Mouse (Mus musculus) spleen, postnatal 36 days (tissue): ENCODE results near the gene Sgcd.
"Not testable (repeated sequence)": the region's sequence is repeated elsewhere in the genome, so short reads cannot be mapped to it uniquely, and the experiment has no call there.

Source experiments
- DNase-seq, 2 experiments: peaks; one replicate each; pipeline ENCODE4 v3.0.0; 2022; ENCODE audit warnings: low spot score in 2 of 2, mixed read lengths in 1 of 2

Sgcd gene

GRCm38 (mm10) chr11:47460149-47460548, 528.6 kb downstream of the Sgcd start:
- no peak for DNase-seq

DNA sequence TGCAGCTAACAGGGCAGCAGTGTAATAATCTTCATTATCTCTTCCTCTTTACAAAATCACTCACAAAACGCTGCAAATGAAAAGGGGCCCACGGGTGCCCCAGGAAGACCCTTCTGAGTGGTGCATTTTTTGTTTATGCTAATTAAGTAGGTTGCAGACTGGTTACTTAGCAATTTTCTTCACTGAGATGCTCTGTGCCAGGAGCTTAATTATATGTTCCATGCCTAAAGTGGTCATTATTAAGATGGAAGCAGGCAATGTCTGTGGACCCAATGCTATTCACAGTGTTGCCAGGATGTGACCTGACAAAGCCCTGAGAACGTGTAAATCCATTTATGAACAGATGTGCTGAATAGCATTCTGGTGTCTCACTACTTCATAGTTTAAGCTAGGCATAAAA, 529.6 kb downstream of the Sgcd start:
- no peak for DNase-seq

- no peak for DNase-seq
These were observed 541.0 kb downstream of the Sgcd start for GRCm38 (mm10) chr11:47447790-47448189.

DNA sequence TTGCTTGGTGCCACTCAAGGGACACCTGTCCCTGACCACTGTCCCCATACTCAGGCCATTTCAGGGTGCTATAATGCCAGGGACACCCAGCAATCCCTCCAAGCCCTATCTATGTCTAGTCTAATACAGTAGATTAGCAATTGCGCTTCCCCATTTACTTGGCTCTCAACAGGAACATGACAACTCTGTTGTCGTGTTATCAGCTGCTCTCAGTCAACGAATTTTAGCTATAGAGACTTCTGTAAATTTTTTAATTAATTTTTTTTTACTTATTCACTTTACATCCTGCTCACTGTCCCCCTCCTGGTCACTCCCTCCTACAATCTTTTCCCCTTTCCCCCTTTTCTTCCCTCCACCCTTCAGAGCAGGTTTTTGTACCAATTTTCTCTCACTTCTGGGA, 542.4 kb downstream of the Sgcd start:
- no peak for DNase-seq

DNA sequence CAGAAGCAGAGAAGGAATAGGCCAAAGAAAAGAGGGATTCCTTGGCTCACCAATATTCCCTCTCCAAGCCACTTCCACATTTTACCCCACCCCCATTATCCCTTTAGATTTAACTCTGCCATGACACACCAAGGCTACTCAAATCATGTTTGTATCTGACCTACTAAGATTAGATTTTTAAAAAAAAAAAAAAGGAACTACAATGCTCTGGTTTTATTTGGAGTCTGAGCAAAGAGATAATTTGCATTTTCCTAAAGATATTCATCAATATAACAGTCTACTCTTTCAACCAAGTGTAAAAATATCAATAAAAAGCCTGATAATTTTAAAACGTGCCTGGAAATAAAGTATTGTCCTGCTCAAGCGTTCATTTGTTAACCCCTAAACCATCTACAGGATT, 543.1 kb downstream of the Sgcd start:
- DNase-seq, result no peak

GRCm38 (mm10) chr11:47442266-47442665, 546.5 kb downstream of the Sgcd start:
- no peak for DNase-seq

GRCm38 (mm10) chr11:47399607-47400006, 589.2 kb downstream of the Sgcd start:
- DNase-seq, result no peak

GRCm38 (mm10) chr11:47390798-47391197, 598.0 kb downstream of the Sgcd start:
- DNase-seq, result not testable (repeated sequence)

DNA sequence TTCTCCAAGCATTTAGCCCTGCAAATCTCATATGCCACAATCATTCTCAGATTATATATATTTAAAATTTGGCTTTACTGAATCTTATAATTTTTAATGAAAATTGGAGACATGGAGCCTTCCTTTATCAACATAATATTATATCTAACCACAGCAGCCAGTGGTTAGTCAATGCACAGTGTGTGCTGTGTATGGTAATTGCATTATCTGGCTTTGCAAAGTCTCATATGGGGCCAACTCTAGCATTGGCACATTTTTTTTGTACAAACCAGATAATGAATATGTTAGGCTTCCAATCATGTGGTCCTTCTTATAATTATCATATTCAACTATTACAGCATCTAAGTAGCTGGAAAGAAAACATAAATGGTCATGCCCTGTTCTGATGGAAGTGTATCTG, 599.4 kb downstream of the Sgcd start:
- DNase-seq, result no peak

GRCm38 (mm10) chr11:47387726-47388125, 601.0 kb downstream of the Sgcd start:
- no peak for DNase-seq

DNA sequence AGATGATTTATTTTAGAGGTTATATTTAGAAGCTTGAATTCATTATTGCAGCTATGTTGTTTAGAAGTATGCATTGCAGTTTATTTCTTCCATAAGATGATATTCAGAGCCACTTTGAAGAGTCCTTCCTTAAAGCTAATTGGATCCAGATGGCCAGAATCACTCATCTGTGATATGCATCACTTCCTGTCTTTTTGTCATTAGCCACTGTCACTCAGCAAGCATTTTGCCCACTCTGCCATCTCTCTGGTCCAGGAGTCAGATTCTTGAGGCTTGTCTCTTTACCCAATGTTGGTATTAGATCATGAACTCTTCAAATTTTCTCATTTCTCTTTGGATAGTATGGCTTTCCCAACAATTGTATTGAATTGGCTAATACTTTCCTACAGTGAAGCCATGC, 602.6 kb downstream of the Sgcd start:
- no peak for DNase-seq

GRCm38 (mm10) chr11:47379630-47379958, 609.2 kb downstream of the Sgcd start:
- DNase-seq, result no peak

DNA sequence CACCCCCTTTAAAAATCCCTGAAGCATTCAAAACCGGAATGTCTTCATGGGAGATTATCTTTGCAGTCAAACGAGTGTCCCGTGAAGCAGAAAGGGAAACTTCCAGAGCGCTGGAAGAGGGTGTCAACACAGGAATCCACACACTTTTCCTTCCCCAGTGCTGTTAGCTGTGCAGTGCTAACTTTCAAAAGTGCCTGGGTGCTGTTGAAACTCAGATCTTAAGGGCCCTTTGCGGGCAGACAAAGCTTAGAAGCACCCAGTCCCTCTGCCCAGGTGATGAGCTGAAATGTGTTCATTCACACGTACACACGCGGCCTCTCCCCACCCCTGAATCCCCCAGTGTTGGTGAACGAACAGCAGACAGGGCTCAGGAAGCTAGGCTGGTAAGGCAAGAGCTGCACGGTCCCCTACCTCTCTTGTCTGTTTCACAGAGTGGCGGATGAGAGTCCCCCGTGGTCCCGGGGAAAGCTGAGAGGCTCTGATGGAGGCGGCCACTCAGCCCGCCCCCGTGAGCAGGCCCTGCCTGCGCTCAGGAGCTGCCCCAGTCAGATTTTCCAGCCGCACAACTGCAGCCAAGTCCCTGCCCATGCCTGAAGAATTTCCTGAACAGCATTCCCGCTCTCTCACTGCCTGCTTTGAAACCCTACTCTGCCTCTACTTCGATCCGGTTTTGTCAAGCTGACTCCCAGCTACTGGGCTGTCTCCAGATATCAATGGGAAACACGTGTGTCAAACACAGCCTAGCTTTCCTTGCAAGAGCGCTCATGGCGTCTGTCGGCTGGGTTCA, 609.7 kb downstream of the Sgcd start:
- DNase-seq, result no peak

DNA sequence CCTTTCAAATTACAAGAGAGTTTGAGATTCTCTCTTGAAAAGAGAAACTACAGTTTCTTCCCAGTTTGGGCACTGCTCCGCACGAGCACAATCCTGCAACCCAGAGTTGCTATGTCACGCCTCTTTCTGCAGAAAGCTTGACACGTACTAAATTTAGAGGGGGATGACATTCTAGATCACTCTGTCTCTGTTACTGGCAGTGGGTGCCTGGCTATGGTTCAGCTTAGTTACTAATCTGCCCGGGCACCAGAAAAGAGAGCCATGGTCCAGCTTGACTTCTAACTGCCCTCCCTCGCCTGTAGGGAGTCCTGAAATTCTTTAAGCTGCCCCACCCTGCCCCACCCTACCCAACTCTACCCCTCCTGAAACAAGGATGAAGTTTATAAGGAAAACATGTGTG, 611.3 kb downstream of the Sgcd start:
- DNase-seq, result no peak

GRCm38 (mm10) chr11:47376915-47377314, 611.9 kb downstream of the Sgcd start:
- DNase-seq, result no peak

GRCm38 (mm10) chr11:47371616-47372015, 617.2 kb downstream of the Sgcd start:
- DNase-seq, result no peak

- DNase-seq, result no peak
These were observed 637.2 kb downstream of the Sgcd start for GRCm38 (mm10) chr11:47351585-47351984.

DNA sequence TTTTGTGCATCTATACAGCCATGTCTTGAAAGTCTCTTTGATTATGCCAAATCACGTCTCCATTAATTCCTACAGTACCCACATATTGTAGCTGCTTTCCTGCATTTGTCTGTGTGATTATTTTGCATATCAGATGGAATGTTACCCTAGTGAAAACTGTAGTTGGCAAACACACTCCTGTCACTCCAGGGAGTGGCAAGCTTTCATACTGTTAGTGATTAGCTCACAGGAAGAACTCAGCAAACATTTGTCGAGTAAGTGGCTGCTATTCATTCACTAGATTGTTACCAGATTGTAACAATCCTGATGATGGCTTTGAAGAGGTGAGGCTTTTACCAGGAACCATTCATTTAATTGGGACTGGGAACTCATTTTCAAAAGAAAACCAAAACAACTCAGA, 645.3 kb downstream of the Sgcd start:
- no peak for DNase-seq

DNA sequence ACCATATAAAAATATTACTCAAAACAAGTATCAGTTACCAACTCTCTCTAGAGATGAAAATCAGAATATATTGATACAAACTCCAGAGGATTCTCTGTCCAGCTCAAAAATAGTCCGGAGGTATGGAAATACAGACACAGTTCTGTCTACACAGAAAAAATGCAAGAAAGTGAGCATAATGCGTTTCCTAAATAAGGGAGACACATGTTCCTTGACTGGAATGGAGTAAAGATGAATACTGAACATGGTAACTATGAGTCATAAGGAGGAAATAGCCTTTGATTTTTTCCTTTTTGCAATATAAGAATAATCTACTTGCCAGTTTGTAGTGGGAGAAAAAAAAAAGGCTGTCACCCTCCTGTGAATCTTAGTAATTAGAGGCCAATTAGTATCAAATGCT, 655.1 kb downstream of the Sgcd start:
- no peak for DNase-seq

DNA sequence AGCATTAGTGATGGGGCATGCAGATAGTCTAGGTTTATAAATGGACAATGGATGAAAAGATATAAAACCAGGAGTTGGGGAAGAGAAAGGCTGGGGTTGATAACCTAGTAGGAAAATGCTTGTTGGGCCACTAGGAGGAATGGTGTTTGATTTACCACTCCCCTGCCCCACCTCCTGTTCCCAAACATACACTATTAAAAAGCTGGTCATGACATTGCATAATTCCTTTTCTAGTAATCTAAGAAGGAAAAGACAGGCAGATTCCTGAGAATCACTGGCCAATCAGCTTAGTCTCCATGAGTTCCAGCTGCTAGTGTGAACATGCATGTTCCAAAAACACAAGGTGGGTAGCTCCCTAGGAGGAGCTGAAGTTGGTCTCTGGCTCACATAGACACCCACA, 683.2 kb downstream of the Sgcd start:
- DNase-seq, result no peak

DNA sequence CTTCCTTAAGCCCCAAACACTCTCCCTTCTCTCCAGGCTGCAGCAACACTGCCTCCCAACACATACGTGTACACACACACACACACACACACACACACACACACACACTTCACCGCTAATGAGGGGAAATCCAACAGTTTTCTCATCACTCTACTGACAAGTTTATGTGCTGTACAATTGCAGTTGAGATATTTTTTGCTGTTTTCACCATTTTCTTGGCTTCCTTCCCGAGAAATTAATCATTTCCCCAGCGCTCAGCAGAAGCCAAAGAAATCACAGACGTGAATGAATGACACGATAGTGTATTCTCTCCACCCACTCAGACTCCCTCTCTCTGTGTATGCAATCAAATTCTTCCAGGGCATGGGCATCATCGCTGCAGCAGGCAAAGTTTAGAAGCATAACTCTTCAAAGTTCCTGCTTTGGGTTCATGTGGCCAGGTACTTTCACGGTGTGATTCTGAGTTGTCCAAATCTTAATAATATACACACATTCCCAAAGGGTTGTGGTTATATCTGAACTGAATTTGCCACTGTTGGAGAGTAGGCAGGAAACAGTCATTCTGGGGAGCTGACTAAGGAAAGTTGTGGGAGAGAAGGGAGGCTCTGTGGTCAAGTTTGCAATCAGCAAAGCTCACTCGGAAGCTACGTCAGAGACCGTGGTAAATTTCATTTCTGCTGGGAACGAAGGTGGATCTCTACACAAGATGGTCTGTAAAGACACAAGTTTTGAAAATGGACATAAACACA, 683.9 kb downstream of the Sgcd start:
- no peak for DNase-seq

DNA sequence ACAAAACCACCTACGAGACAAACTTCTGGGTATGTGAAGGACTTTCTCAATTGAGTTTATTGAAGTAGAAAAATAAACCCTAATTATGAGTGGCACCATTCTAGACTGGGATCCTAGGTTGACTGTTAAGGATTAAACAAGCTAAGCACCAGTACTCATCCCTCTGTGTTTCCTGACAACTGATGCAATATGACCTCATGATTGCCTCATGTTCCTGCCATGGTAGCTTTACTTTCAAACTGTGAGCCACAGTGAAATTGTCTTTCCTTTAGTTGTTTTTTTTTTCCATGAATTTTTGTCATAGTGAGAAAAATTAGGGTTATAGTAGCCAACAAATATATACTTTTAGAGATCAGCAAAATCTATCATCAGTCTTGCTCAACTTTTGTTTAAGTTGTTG, 689.0 kb downstream of the Sgcd start:
- DNase-seq, result no peak

DNA sequence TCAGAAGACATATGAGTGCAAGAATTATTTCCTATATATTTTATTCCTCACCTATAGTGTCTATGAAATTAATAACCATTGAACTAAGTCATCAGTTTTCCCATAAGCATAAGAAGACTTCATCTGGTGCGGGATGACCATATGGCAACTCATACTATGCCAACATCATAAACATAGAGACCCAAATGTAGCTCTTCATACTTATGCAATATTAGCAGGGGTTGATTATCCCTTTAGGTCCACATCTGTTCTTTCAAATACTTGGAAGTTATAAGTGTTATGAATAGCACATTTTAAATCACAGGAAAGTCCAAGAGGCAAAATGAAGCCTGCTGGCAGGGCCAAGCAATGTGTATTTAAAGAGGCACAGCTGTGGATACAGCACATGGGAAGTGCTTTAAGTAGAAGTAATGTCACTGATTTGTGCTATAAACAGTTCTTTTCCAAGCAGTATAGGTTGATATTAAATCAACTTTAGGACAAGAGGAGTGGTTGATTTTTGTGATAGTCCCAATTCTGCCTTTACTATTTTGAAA, 690.9 kb downstream of the Sgcd start:
- no peak for DNase-seq
